Mouse (Mus musculus) cerebellum, adult 2 months (tissue): Measurements from ENCODE around the gene Ssh1. TPM values are rescaled to one million over a fixed set of nuclear protein-coding genes. Genes with fewer than 3 reads are reported as not detected.

ENCODE experiments used
- DNase-seq, 2 experiments: peaks; one replicate each; pipeline ENCODE4 v3.0.0; 2021
- H3K27ac ChIP-seq: fragments of 200-500 bp; 2 replicates; pipeline ENCODE4 v1.5.1; 2012; ENCODE audit warnings: low read length, control low read depth, inconsistent platforms; ENCODE audit not compliant: insufficient read depth
- H3K27me3 ChIP-seq: fragments of 200-500 bp; 2 replicates; pipeline ENCODE4 v1.6.1; 2012; ENCODE audit warnings: inconsistent platforms, mild to moderate bottlenecking, low read length, moderate library complexity; ENCODE audit not compliant: control insufficient read depth, insufficient read depth
- H3K4me1 ChIP-seq: fragments of 200-500 bp; 2 replicates; pipeline ENCODE4 v1.6.1; 2011; ENCODE audit warnings: low read length; ENCODE audit not compliant: control insufficient read depth, insufficient read depth
- H3K4me3 ChIP-seq: fragments of 200-500 bp; replicated peaks from 2 replicates; pipeline ENCODE3; 2011; ENCODE audit warnings: mild to moderate bottlenecking, low read depth, low read length, control low read depth; ENCODE audit not compliant: insufficient read depth
- CTCF ChIP-seq: fragments of 200-500 bp; IDR thresholded peaks from 2 replicates; pipeline ENCODE4 v1.5.1; 2011; ENCODE audit warnings: low read depth, mild to moderate bottlenecking, control low read depth, low read length, moderate library complexity, borderline replicate concordance; ENCODE audit not compliant: insufficient read depth
- POLR2A ChIP-seq: fragments of 200-500 bp; IDR thresholded peaks from 2 replicates; pipeline ENCODE4 v1.6.1; 2011; ENCODE audit warnings: low read length, control low read depth, borderline replicate concordance; ENCODE audit not compliant: insufficient read depth
- WGBS: fragments of 180-500 bp; shearing (Covaris S2); methylation state at CpG from one replicate; pipeline ENCODE4 v1.1.7; 2018; 5-methylcytosine and 5-hydroxymethylcytosine counted together
- polyA plus RNA-seq: library from polyadenylated mRNA; depleted of rRNA; stranded (reverse); fragments of >200 nt; gene quantifications from 2 replicates; pipeline ENCODE4 v1.2.3, GENCODE M21; 2012

Gene Ssh1
- polyA plus RNA-seq, 1 experiment: 16.7 TPM

DNA sequence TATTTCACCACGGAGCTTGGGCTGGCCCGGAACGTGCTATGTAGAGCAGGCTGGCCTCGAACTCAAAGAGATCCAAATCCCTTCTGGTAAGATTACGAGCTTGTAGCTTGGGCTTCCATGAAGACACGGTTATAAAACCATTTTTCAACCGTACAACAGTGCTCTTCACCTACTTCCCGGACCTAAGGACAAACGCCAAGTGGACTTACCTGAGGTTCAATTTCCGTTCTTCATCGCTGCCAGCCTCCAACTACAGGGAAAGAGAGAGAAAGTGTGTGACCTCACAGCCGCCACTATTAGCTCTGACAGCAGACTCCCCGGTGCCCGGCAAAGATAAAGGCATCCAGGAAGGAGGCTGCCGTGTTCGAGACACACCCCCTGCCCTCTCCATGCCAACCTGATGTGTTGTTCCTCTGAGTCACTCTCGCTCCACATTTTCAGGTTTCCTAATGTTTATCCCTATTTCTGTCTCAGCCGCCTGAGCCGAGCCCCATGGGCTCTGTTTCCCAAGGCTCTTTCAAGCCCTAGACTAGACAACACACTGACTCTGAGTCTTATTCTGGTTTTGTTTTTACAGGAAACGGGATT lies 4.2 kb downstream of the Ssh1 start:
- no peaks in the 10 kb centered on the region for H3K27me3 ChIP-seq
- no peak overlapping the region for H3K27ac ChIP-seq
- WGBS: 69% methylated on average over 20 of the region's 20 CpGs
- no peak for TF ChIP-seq POLR2A
- TF ChIP-seq CTCF: no peak
- DNase-seq: no peak
- peaks cover 25% of the 10 kb centered on the region for H3K4me1 ChIP-seq
- no peak overlapping the region for H3K4me3 ChIP-seq

DNA sequence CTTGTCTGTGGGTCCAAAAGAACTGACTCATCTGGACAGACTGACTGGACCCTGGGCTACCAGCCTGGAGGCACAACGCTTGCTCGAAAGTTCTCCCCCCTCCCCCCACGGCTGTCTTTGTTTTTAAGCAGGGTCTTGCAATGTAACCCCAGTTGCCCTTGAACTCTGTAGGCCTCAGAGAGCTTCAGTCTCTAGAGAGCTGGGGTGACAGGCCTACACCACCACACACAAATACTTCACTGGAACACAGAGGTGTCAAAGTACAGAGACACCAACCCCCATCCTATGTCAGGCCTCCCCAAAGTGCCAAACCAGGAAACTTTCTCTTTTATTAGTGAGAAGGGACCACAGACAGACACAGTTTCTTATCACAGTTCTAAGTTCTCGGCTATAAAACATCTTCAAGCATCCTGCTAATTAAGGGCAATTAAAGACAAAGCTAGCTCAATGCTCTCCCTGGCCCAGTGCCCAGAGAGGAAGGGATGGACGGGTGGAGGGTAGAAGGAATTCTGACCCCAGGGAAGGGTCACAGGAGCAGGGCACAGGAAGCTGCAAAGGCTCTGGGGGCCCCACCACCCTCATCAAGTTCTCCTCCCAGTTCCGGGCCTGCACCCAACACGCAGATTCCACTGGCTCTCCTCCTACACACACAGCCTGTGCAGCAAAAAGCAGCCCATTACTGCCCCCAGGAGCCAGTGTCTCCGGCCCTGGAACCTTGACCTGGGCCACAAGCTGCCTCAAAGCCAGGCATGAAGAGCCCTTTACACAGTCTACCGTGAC lies 7.3 kb downstream of the Ssh1 start:
- H3K27ac ChIP-seq: 0 out of 2 replicates have a peak overlapping the region, but pooled peaks have one; percentile 33
- no peak overlapping the region for H3K4me3 ChIP-seq
- DNase-seq: no peak
- H3K4me1 ChIP-seq: peaks cover 26% of the 10 kb centered on the region
- WGBS: 50% methylated on average over 9 of the region's 9 CpGs
- no peak for TF ChIP-seq POLR2A
- TF ChIP-seq CTCF: no peak
- no peaks in the 10 kb centered on the region for H3K27me3 ChIP-seq

DNA sequence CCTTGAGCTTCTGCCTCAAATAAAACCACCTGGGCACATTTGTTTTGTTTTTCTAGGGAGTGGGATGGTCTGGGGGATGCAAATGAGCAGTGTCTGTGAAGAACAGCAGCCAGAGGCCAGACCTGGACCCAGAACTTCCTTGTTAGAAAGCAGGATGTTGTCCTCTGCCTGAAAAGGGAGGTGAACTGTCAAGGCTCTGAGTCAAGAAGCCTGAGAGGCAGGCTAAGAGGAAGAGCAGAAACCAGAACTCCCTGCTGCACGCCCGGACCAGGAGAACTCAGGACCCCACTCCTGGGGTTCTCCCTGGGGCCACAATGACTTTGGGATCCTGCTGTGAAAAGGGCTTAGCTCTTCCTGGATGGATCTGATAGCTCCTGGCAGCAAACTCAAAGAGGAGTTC lies 8.0 kb downstream of the Ssh1 start:
- TF ChIP-seq CTCF (no peak), POLR2A (no peak)
- DNase-seq: no peak
- WGBS: 71% methylated on average over 2 of the region's 2 CpGs
- Histone ChIP-seq H3K4me1 (peaks cover 24% of the 10 kb centered on the region), H3K27ac (no peak overlapping the region), H3K4me3 (no peak overlapping the region), H3K27me3 (no peaks in the 10 kb centered on the region)

DNA sequence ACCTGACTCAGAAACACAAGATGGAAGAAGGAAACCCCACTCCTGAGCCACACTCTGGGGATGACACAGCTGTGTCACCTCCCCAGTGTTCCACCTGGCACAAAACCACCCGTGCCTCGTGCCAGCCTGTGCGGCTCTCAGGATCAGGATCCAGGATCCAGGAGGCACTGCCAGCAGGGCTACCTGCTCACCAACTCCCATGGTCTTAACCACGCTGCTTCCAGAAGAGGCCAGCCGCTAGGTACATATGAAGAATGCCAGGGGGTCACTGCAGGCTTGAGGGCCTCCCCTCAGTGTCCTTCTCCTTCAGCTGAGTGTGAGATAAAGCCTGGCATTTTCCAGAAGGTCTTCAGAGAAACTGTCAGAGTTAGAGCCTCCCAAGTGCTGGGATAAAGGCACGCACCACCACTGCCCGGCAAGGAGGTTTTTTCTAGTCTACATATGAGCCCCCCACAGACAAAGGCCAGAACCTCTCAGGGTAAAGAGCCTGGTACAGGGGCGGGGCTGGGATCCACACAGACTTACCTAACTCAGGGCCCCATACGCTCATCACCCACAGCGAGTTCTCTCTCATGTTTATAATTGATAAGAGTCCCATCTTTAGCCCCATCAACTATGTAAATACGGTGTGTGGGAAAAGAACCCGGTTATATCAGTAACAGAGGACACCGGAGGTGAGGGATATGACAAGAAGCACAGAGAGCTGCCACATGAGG lies 9.5 kb downstream of the Ssh1 start:
- TF ChIP-seq CTCF (no peak), POLR2A (no peak)
- Histone ChIP-seq H3K4me1 (peaks cover 19% of the 10 kb centered on the region), H3K27me3 (no peaks in the 10 kb centered on the region), H3K27ac (no peak overlapping the region), H3K4me3 (no peak overlapping the region)
- WGBS: 56% methylated on average over 13 of the region's 13 CpGs
- peak in 1 of 2 experiments; percentile 34 for DNase-seq

DNA sequence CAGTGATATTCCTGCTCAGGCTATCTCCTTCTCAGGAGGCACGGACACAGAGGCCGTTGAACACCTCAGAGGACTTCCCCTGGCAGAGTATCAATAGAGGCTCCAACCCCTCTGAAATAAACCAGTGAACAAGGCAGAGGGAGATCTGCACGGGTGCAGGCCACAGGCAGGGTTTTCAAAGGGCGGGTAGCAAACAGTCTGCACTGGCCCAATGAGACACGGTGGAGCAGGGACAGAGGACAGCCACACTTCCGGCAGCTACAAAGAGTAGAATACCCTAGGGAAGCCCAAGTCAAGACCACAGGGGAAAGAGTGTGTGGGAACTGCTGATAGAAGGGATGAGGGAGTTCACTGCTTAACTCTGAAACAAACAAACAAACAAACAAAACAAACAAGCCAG lies 10.2 kb downstream of the Ssh1 start:
- Histone ChIP-seq H3K27me3 (no peaks in the 10 kb centered on the region), H3K4me1 (peaks cover 19% of the 10 kb centered on the region), H3K4me3 (no peak overlapping the region), H3K27ac (no peak overlapping the region)
- 61% methylated on average over 6 of the region's 6 CpGs for WGBS
- no peak for DNase-seq
- no peak for TF ChIP-seq CTCF
- no peak for TF ChIP-seq POLR2A

DNA sequence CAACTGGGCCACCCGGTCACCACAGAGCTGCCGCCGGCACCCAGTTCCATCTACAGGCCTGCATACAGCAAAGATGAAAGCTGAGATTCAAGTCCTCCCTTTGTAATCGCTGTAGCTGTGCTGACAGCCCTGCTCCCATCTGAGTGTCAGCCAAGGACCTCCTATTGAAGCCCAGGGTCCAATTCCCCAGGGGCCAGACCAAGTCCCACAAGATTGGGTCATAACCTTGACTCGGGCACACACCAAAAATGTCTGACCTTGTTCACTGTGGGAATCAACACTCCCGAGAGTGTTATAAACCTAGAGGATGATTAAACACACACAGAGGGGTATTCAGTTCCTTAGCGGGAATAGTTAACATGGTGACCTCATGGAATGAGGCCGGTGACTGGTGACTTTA lies 11.9 kb downstream of the Ssh1 start:
- H3K4me3 ChIP-seq: no peak overlapping the region
- TF ChIP-seq CTCF (no peak), POLR2A (no peak)
- 83% methylated on average over 8 of the region's 8 CpGs for WGBS

DNA sequence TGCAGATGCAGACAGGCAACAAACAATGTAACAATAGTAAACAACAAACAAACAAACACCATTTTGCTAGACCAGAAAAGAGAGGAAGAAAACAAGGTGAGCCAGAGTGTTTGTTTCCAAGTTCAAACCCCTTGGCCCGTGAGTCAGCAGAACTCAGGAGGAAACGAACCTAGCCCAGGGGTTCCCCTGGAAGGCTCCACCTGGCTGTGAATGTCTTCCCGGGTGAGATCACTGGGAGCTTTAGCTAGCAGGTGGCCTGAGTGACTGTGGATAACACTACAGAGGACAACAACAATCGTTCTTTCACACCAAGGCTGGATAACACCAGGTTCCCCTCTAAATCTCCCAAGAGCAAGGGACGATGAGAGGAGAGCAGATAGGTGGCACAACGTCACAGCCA lies 12.5 kb downstream of the Ssh1 start:
- Histone ChIP-seq H3K27me3 (no peaks in the 10 kb centered on the region), H3K4me3 (no peak overlapping the region), H3K27ac (no peak overlapping the region), H3K4me1 (peaks cover 24% of the 10 kb centered on the region)
- TF ChIP-seq CTCF (no peak), POLR2A (no peak)
- 49% methylated on average over 6 of the region's 6 CpGs for WGBS
- no peak for DNase-seq

More for the DNA sequence above, 11.9 kb downstream of the Ssh1 start:
- H3K27me3 ChIP-seq: no peaks in the 10 kb centered on the region
- H3K4me1 ChIP-seq: peaks cover 23% of the 10 kb centered on the region
- DNase-seq: no peak
- no peak overlapping the region for H3K27ac ChIP-seq
